3 mouse cellular contexts compared by ENCODE assay signal in genomic region chr11:48791894-48792293, GRCm38 (mm10). TPM values are rescaled to one million over a fixed set of nuclear protein-coding genes. Genes with fewer than 3 reads are reported as not detected.
A peak's percentile ranks its signal among the peaks of the same experiment; 100 is the strongest.
DNase-seq lines count a peak whose midpoint lies in the region; TF ChIP-seq lines count a peak whose summit lies in the region.
"Not testable (repeated sequence)": the region's sequence is repeated elsewhere in the genome, so short reads cannot be mapped to it uniquely, and the experiment has no call there.

No protein-coding gene starts in this region.

- H3K4me1 ChIP-seq in E14TG2a.4 (replicated peaks; ENCODE audit: low read depth, low read length) (peaks cover 51% of the 10 kb centered on the region), MEL (ENCODE audit: control insufficient read depth in 1 of 2, insufficient read depth in 2 of 2, low read length in 2 of 2) (peaks cover 9 to 32% of the 10 kb centered on the region in 2 experiments)

- not testable (repeated sequence) for H3K27ac ChIP-seq in MEL (ENCODE audit: control insufficient read depth, low read depth, low read length)

- 0 out of 2 replicates have a peak overlapping the region, but pooled peaks have one; percentile 46 for H3K4me3 ChIP-seq in E14TG2a.4 (replicated peaks; ENCODE audit: low read length)
- not testable (repeated sequence) for H3K4me3 ChIP-seq in MEL (ENCODE audit: control insufficient read depth in 1 of 2, insufficient read depth in 1 of 2, low read depth in 2 of 2, low read length in 2 of 2)

- H3K27me3 ChIP-seq in E14TG2a.4 (ENCODE audit: insufficient read depth, low read length); MEL (ENCODE audit: control insufficient read depth in 1 of 2, insufficient read depth in 2 of 2, low read length in 2 of 2): not testable (repeated sequence)

- TF ChIP-seq POLR2A in MEL (IDR thresholded peaks at IDR 0.05; ENCODE audit: control insufficient read depth in 1 of 2, insufficient read depth in 1 of 2, low read depth in 1 of 2, low read length in 2 of 2, poor library complexity in 1 of 2) = not testable (repeated sequence)

- H3K36me3 ChIP-seq in E14TG2a.4 (ENCODE audit: insufficient read depth, low read length) = peaks cover 25% of the 10 kb centered on the region
- peaks cover 0 to 22% of the 10 kb centered on the region in 2 experiments; a peak in 2 of 4 replicates for H3K36me3 ChIP-seq in MEL (ENCODE audit: control insufficient read depth in 1 of 2, insufficient read depth in 2 of 2, low read length in 2 of 2)

- not testable (repeated sequence) for TF ChIP-seq CTCF in E14TG2a.4 (conservative IDR thresholded peaks at IDR 0.05; ENCODE audit: low read length); MEL (IDR thresholded peaks at IDR 0.05 in 2 of 3, conservative IDR thresholded peaks at IDR 0.05 in 1 of 3; ENCODE audit: control insufficient read depth in 1 of 3, insufficient read depth in 1 of 3, low read depth in 2 of 3, low read length in 3 of 3, poor library complexity in 1 of 3, severe bottlenecking in 1 of 3)

- TF ChIP-seq RAD21 in MEL (IDR thresholded peaks at IDR 0.05; ENCODE audit: low read depth, low read length) = not testable (repeated sequence)

- not testable (repeated sequence) for H3K9ac ChIP-seq in MEL (ENCODE audit: control insufficient read depth, low read depth, low read length, poor library complexity, severe bottlenecking)

- not testable (repeated sequence) for DNase-seq in MEL (ENCODE audit: low read depth, low spot score)
- DNase-seq in R1 (ENCODE audit: low read depth, low spot score) = peak; percentile 3

- not testable (repeated sequence) for H3K9me3 ChIP-seq in E14TG2a.4 (ENCODE audit: low read length); MEL (replicated peaks; ENCODE audit: insufficient read depth, low read length)

- H3K79me2 ChIP-seq in MEL (ENCODE audit: control insufficient read depth, insufficient read depth, low read length, poor library complexity) = not testable (repeated sequence)

- not testable (repeated sequence) for TF ChIP-seq EP300 in MEL (IDR thresholded peaks at IDR 0.05; ENCODE audit: low read depth in 1 of 2, low read length in 2 of 2)

TF ChIP-seq in MEL, 35 proteins besides CTCF, POLR2A, EP300 and RAD21:
- TF ChIP-seq TBP (IDR thresholded peaks at IDR 0.05; ENCODE audit: low read depth, low read length) = peak; percentile 93

RNA-seq across cellular contexts. Expression of gene Rack1, which starts 8.2 kb away (rescaled TPM):
- 5,378 and 5,815 TPM in 2 replicates for total RNA-seq in MEL (2012; rRNA removed)
- polyA plus RNA-seq in MEL (2012; ENCODE audit: insufficient read depth in 1 of 2, insufficient read length in 2 of 2, low read depth in 1 of 2, low replicate concordance in 2 of 2, missing spikeins in 1 of 2) = 1,000 to 10,000 TPM in 1 of 2 experiments, 100 to 1,000 TPM in 1; 376 to 4,421 TPM

RNA-seq across cellular contexts. Expression of gene Trim41, which starts 25.3 kb away (rescaled TPM):
- 31.6 and 37.0 TPM in 2 replicates for total RNA-seq in MEL (2012; rRNA removed)
- 10 to 100 TPM; 56.4 to 76.3 TPM for polyA plus RNA-seq in MEL (2012; ENCODE audit: insufficient read depth in 1 of 2, insufficient read length in 2 of 2, low read depth in 1 of 2, low replicate concordance in 2 of 2, missing spikeins in 1 of 2)

RNA-seq across cellular contexts. Expression of gene Trim7, which starts 34.0 kb away (rescaled TPM):
- 0.72 and 0.81 TPM in 2 replicates for total RNA-seq in MEL (2012; rRNA removed)
- 1 to 10 TPM in 1 of 2 experiments, not detected in 1; 1.3 TPM for polyA plus RNA-seq in MEL (2012; ENCODE audit: insufficient read depth in 1 of 2, insufficient read length in 2 of 2, low read depth in 1 of 2, low replicate concordance in 2 of 2, missing spikeins in 1 of 2)

RNA-seq across cellular contexts. Expression of gene Gm12184, which starts 34.6 kb away (rescaled TPM):
- total RNA-seq in MEL (2012; rRNA removed) = 7.1 and 10.9 TPM in 2 replicates
- 10 to 100 TPM in 1 of 2 experiments, not detected in 1; 15.3 TPM for polyA plus RNA-seq in MEL (2012; ENCODE audit: insufficient read depth in 1 of 2, insufficient read length in 2 of 2, low read depth in 1 of 2, low replicate concordance in 2 of 2, missing spikeins in 1 of 2)
